Mouse (Mus musculus): ENCODE results near the gene Pik3ap1. TPM values are rescaled to one million over a fixed set of nuclear protein-coding genes. Genes with fewer than 3 reads are reported as not detected.

Gene Pik3ap1
- total and polyA plus RNA-seq, 3 experiments: 0.12 to 0.40 TPM; not detected in 1

DNA sequence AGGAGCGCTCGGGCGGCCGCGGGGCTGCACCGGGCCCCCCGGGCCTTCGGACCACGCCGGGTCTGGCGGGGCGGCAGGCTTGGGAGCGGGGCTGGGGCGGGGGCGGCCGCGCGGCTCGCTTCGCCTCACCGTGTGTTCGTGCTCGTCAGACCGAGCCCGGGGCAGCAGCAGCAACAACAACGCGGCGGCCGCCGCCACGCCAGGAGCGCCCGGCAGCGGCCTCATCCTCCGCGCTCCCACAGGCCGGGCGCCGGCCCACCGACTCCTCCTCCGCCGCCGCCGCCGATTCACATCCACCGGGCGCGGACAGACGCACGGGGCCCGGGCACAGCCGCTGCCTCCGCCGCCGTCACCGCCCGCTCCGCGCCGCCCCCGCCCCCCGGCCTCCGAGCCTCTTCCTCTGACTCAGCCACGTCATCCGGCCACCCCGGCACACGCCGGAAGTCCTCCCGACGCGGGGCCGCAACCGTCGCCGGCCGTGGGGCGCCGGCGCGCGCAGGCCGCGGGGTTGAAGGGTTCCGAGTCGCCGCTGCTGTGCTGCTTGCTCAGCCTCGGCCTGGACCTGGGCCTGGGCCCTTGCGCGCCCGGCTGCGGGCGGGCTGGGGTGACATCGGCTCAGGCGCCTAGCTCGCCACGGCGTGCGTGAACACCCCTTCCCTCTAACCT is 121.1 kb downstream of the Pik3ap1 start, which contains the start of gene Tm9sf3:
Gene Tm9sf3 (minus strand): TSS at position 368 of the 666 bp plus-strand sequence.
- Histone ChIP-seq H3K4me1 (ENCODE audit: control insufficient read depth in 1 of 2, insufficient read depth in 2 of 2, low read length in 2 of 2) (peaks cover 6 to 16% of the 10 kb centered on the region in 2 experiments), H3K79me2 (ENCODE audit: control insufficient read depth, insufficient read depth, low read length, poor library complexity) (peaks cover 43% of the 10 kb centered on the region), H3K27ac (ENCODE audit: control insufficient read depth, low read depth, low read length) (peak within 1 kb of the TSS; percentile 88), H3K36me3 (ENCODE audit: control insufficient read depth in 1 of 2, insufficient read depth in 2 of 2, low read length in 2 of 2) (peaks cover 0 to 32% of the 10 kb centered on the region in 2 experiments; a peak in 2 of 4 replicates), H3K27me3 (ENCODE audit: control insufficient read depth in 1 of 2, insufficient read depth in 2 of 2, low read length in 2 of 2) (no peaks in the 10 kb centered on the region), H3K4me3 (ENCODE audit: control insufficient read depth in 1 of 2, insufficient read depth in 1 of 2, low read depth in 2 of 2, low read length in 2 of 2) (peak within 1 kb of the TSS; percentile 73 to 100), H3K9ac (ENCODE audit: control insufficient read depth, low read depth, low read length, poor library complexity, severe bottlenecking) (peak within 1 kb of the TSS; percentile 90), H3K9me3 (replicated peaks; ENCODE audit: insufficient read depth, low read length) (no peaks in the 10 kb centered on the region)
- peak; percentile 88 for DNase-seq (ENCODE audit: low read depth, low spot score)
- TF ChIP-seq GABPA (IDR thresholded peaks at IDR 0.05; ENCODE audit: low read depth, low read length): no peak
- 0 out of 2 replicates have a peak, but pooled peaks have one; percentile 9 for TF ChIP-seq TBP (IDR thresholded peaks at IDR 0.05; ENCODE audit: low read depth, low read length)
- TF ChIP-seq UBTF (IDR thresholded peaks at IDR 0.05; ENCODE audit: borderline replicate concordance, insufficient read depth, low read depth, low read length): no peak
- peak; percentile 69; the same call in 1 of the 2 replicates for TF ChIP-seq HCFC1 (IDR thresholded peaks at IDR 0.05; ENCODE audit: low read depth, low read length)
- TF ChIP-seq MYC (IDR thresholded peaks at IDR 0.05; ENCODE audit: low read depth, low read length): no peak
- no peak for TF ChIP-seq E2F4 (IDR thresholded peaks at IDR 0.05; ENCODE audit: borderline replicate concordance, low read depth, low read length)
- no peak for TF ChIP-seq MEF2A (IDR thresholded peaks at IDR 0.05; ENCODE audit: extremely low read depth, insufficient replicate concordance, low read depth, low read length, poor library complexity, severe bottlenecking)
- TF ChIP-seq CHD2 (IDR thresholded peaks at IDR 0.05; ENCODE audit: low read length): no peak
- TF ChIP-seq USF1 (IDR thresholded peaks at IDR 0.05; ENCODE audit: low read depth, low read length): 0 out of 2 replicates have a peak, but pooled peaks have one; percentile 7
- no peak for TF ChIP-seq POLR2AphosphoS5 (IDR thresholded peaks at IDR 0.05; ENCODE audit: borderline replicate concordance, low read depth, low read length)
- TF ChIP-seq POLR2A (IDR thresholded peaks at IDR 0.05; ENCODE audit: control insufficient read depth in 1 of 2, insufficient read depth in 1 of 2, low read depth in 1 of 2, low read length in 2 of 2, poor library complexity in 1 of 2): peak; percentile 85 to 89
- no peak for TF ChIP-seq USF2 (IDR thresholded peaks at IDR 0.05; ENCODE audit: borderline replicate concordance in 1 of 2, insufficient read depth in 1 of 2, low read depth in 1 of 2, low read length in 2 of 2)
- no peak; the same call in 1 of the 2 replicates for TF ChIP-seq MAX (IDR thresholded peaks at IDR 0.05; ENCODE audit: low read length)
- TF ChIP-seq MAZ (IDR thresholded peaks at IDR 0.05; ENCODE audit: low read depth, low read length): peak; percentile 82; the same call in 1 of the 2 replicates
- TF ChIP-seq BHLHE40 (IDR thresholded peaks at IDR 0.05; ENCODE audit: borderline replicate concordance, low read depth, low read length): no peak
- TF ChIP-seq NRF1 (IDR thresholded peaks at IDR 0.05; ENCODE audit: insufficient read depth, low read depth, low read length, poor library complexity, severe bottlenecking): peak; percentile 65
- peak; percentile 75 for TF ChIP-seq ZMIZ1 (IDR thresholded peaks at IDR 0.05; ENCODE audit: low read depth, low read length)
- no peak for TF ChIP-seq JUND (IDR thresholded peaks at IDR 0.05; ENCODE audit: low read depth, low read length)
- TF ChIP-seq RCOR1 (IDR thresholded peaks at IDR 0.05; ENCODE audit: low read depth, low read length): no peak
- no peak for TF ChIP-seq CTCF (IDR thresholded peaks at IDR 0.05 in 2 of 3, conservative IDR thresholded peaks at IDR 0.05 in 1 of 3; ENCODE audit: control insufficient read depth in 1 of 3, insufficient read depth in 1 of 3, low read depth in 2 of 3, low read length in 3 of 3, poor library complexity in 1 of 3, severe bottlenecking in 1 of 3)
- TF ChIP-seq ZKSCAN1 (IDR thresholded peaks at IDR 0.05; ENCODE audit: low read depth, low read length): no peak
- no peak for TF ChIP-seq TAL1 (IDR thresholded peaks at IDR 0.05; ENCODE audit: low read length)
- TF ChIP-seq MAFK (IDR thresholded peaks at IDR 0.05; ENCODE audit: borderline replicate concordance, low read depth, low read length): no peak
- TF ChIP-seq TCF12 (IDR thresholded peaks at IDR 0.05; ENCODE audit: low read depth, low read length): peak; percentile 76
- peak; percentile 66 for TF ChIP-seq MYB (IDR thresholded peaks at IDR 0.05; ENCODE audit: low read depth, low read length)
- TF ChIP-seq EP300 (IDR thresholded peaks at IDR 0.05; ENCODE audit: low read depth in 1 of 2, low read length in 2 of 2): peak; percentile 9 to 43; a peak in 1 of 4 replicates
- TF ChIP-seq MXI1 (IDR thresholded peaks at IDR 0.05; ENCODE audit: low read depth, low read length): peak; percentile 27; the same call in 1 of the 2 replicates
- TF ChIP-seq ETS1 (IDR thresholded peaks at IDR 0.05; ENCODE audit: low read depth, low read length): peak; percentile 35; the same call in 1 of the 2 replicates
- TF ChIP-seq RAD21 (IDR thresholded peaks at IDR 0.05; ENCODE audit: low read depth, low read length): no peak
- TF ChIP-seq SMC3 (IDR thresholded peaks at IDR 0.05; ENCODE audit: low read depth, low read length): no peak
- no peak for TF ChIP-seq ZC3H11A (IDR thresholded peaks at IDR 0.05; ENCODE audit: low read depth, low read length)
- peak; percentile 38; the same call in 1 of the 2 replicates for TF ChIP-seq POLR2AphosphoS2 (IDR thresholded peaks at IDR 0.05; ENCODE audit: low read length)
- TF ChIP-seq NELFE (IDR thresholded peaks at IDR 0.05; ENCODE audit: low read depth, low read length): peak; percentile 84
- no peak; the same call in 1 of the 2 replicates for TF ChIP-seq KAT2A (conservative IDR thresholded peaks at IDR 0.05; ENCODE audit: low read depth, low read length)
- TF ChIP-seq CHD1 (IDR thresholded peaks at IDR 0.05; ENCODE audit: low read depth, low read length): no peak
